Mouse (Mus musculus): ENCODE results near the gene Fadd. TPM values are rescaled to one million over a fixed set of nuclear protein-coding genes. Genes with fewer than 3 reads are reported as not detected.
A peak's percentile ranks its signal among the peaks of the same experiment; 100 is the strongest.

Gene Fadd
- polyA plus RNA-seq, 1 experiment, result 0.23 TPM

- no peaks in the 10 kb centered on the region for H3K9me3 ChIP-seq (ENCODE audit: control insufficient read depth, low read length)
- H3K4me1 ChIP-seq (ENCODE audit: control insufficient read depth), result no peaks in the 10 kb centered on the region
- no peak overlapping the region for H3K4me3 ChIP-seq (replicated peaks)
- H3K36me3 ChIP-seq (ENCODE audit: control insufficient read depth), result no peaks in the 10 kb centered on the region
- H3K27me3 ChIP-seq (ENCODE audit: control insufficient read depth), result peaks cover 11% of the 10 kb centered on the region
- TF ChIP-seq GATA1 (IDR thresholded peaks at IDR 0.05; ENCODE audit: low read length), result no peak
- TF ChIP-seq TAL1 (IDR thresholded peaks at IDR 0.05; ENCODE audit: low read length), result no peak
These were observed 18.7 kb downstream of the Fadd start for GRCm38 (mm10) chr7:144563456-144564155.

- H3K36me3 ChIP-seq (ENCODE audit: control insufficient read depth), result no peaks in the 10 kb centered on the region
- H3K4me3 ChIP-seq (replicated peaks), result no peak overlapping the region
- peaks cover 8% of the 10 kb centered on the region for H3K27me3 ChIP-seq (ENCODE audit: control insufficient read depth)
- TF ChIP-seq TAL1 (IDR thresholded peaks at IDR 0.05; ENCODE audit: low read length) (no peak), GATA1 (IDR thresholded peaks at IDR 0.05; ENCODE audit: low read length) (no peak)
- H3K4me1 ChIP-seq (ENCODE audit: control insufficient read depth), result no peaks in the 10 kb centered on the region
- H3K9me3 ChIP-seq (ENCODE audit: control insufficient read depth, low read length), result no peaks in the 10 kb centered on the region
These were observed 20.2 kb downstream of the Fadd start for GRCm38 (mm10) chr7:144562016-144562415.

GRCm38 (mm10) chr7:144560594-144560993 is 21.7 kb downstream of the Fadd start:
- TF ChIP-seq GATA1 (IDR thresholded peaks at IDR 0.05; ENCODE audit: low read length), result no peak
- no peak for TF ChIP-seq TAL1 (IDR thresholded peaks at IDR 0.05; ENCODE audit: low read length)
- H3K9me3 ChIP-seq (ENCODE audit: control insufficient read depth, low read length), result no peaks in the 10 kb centered on the region
- no peaks in the 10 kb centered on the region for H3K36me3 ChIP-seq (ENCODE audit: control insufficient read depth)
- no peak overlapping the region for H3K4me3 ChIP-seq (replicated peaks)
- H3K4me1 ChIP-seq (ENCODE audit: control insufficient read depth), result peaks cover 2% of the 10 kb centered on the region; the same call in 1 of the 2 replicates
- peaks cover 3% of the 10 kb centered on the region for H3K27me3 ChIP-seq (ENCODE audit: control insufficient read depth)

- no peak for TF ChIP-seq TAL1 (IDR thresholded peaks at IDR 0.05; ENCODE audit: low read length)
- TF ChIP-seq GATA1 (IDR thresholded peaks at IDR 0.05; ENCODE audit: low read length), result no peak
- H3K9me3 ChIP-seq (ENCODE audit: control insufficient read depth, low read length), result no peaks in the 10 kb centered on the region
- H3K36me3 ChIP-seq (ENCODE audit: control insufficient read depth), result no peaks in the 10 kb centered on the region
- H3K4me3 ChIP-seq (replicated peaks), result no peak overlapping the region
- peaks cover 10% of the 10 kb centered on the region for H3K4me1 ChIP-seq (ENCODE audit: control insufficient read depth)
- peaks cover 6% of the 10 kb centered on the region for H3K27me3 ChIP-seq (ENCODE audit: control insufficient read depth)
These were observed 23.7 kb downstream of the Fadd start for GRCm38 (mm10) chr7:144558552-144558951.

- H3K9me3 ChIP-seq (ENCODE audit: control insufficient read depth, low read length), result no peaks in the 10 kb centered on the region
- peaks cover 44% of the 10 kb centered on the region for H3K4me1 ChIP-seq (ENCODE audit: control insufficient read depth)
- H3K4me3 ChIP-seq (replicated peaks), result peak overlapping the region; percentile 92
- no peak for TF ChIP-seq TAL1 (IDR thresholded peaks at IDR 0.05; ENCODE audit: low read length)
- TF ChIP-seq GATA1 (IDR thresholded peaks at IDR 0.05; ENCODE audit: low read length), result no peak
- peaks cover 34% of the 10 kb centered on the region for H3K36me3 ChIP-seq (ENCODE audit: control insufficient read depth)
- H3K27me3 ChIP-seq (ENCODE audit: control insufficient read depth), result peaks cover 6% of the 10 kb centered on the region
These were observed 28.2 kb downstream of the Fadd start for GRCm38 (mm10) chr7:144554123-144554472.

GRCm38 (mm10) chr7:144553237-144554122 is 28.8 kb downstream of the Fadd start, which contains the start of gene Ppfia1:
TSS of gene Ppfia1 (minus strand) at chr7:144553729.
- TF ChIP-seq TAL1 (IDR thresholded peaks at IDR 0.05; ENCODE audit: low read length) (no peak), GATA1 (IDR thresholded peaks at IDR 0.05; ENCODE audit: low read length) (no peak)
- Histone ChIP-seq H3K4me1 (ENCODE audit: control insufficient read depth) (peaks cover 47% of the 10 kb centered on the region), H3K9me3 (ENCODE audit: control insufficient read depth, low read length) (no peaks in the 10 kb centered on the region), H3K27me3 (ENCODE audit: control insufficient read depth) (peaks cover 6% of the 10 kb centered on the region), H3K36me3 (ENCODE audit: control insufficient read depth) (peaks cover 38% of the 10 kb centered on the region), H3K4me3 (replicated peaks) (peak within 1 kb of the TSS; percentile 92)

GRCm38 (mm10) chr7:144552274-144552673 is 30.0 kb downstream of the Fadd start:
- H3K27me3 ChIP-seq (ENCODE audit: control insufficient read depth), result peaks cover 6% of the 10 kb centered on the region
- H3K4me3 ChIP-seq (replicated peaks), result peak overlapping the region; percentile 92
- H3K9me3 ChIP-seq (ENCODE audit: control insufficient read depth, low read length), result no peaks in the 10 kb centered on the region
- H3K36me3 ChIP-seq (ENCODE audit: control insufficient read depth), result peaks cover 46% of the 10 kb centered on the region
- H3K4me1 ChIP-seq (ENCODE audit: control insufficient read depth), result peaks cover 50% of the 10 kb centered on the region
- no peak for TF ChIP-seq GATA1 (IDR thresholded peaks at IDR 0.05; ENCODE audit: low read length)
- no peak for TF ChIP-seq TAL1 (IDR thresholded peaks at IDR 0.05; ENCODE audit: low read length)

- peaks cover 57% of the 10 kb centered on the region for H3K4me1 ChIP-seq (ENCODE audit: control insufficient read depth)
These were observed 31.5 kb downstream of the Fadd start for GRCm38 (mm10) chr7:144550811-144551210.

GRCm38 (mm10) chr7:144549904-144550566 is 32.2 kb downstream of the Fadd start:
- no peak overlapping the region for H3K4me3 ChIP-seq (replicated peaks)
- TF ChIP-seq TAL1 (IDR thresholded peaks at IDR 0.05; ENCODE audit: low read length) (no peak), GATA1 (IDR thresholded peaks at IDR 0.05; ENCODE audit: low read length) (no peak)
- no peaks in the 10 kb centered on the region for H3K27me3 ChIP-seq (ENCODE audit: control insufficient read depth)
- no peaks in the 10 kb centered on the region for H3K9me3 ChIP-seq (ENCODE audit: control insufficient read depth, low read length)
- peaks cover 65% of the 10 kb centered on the region for H3K36me3 ChIP-seq (ENCODE audit: control insufficient read depth)
- H3K4me1 ChIP-seq (ENCODE audit: control insufficient read depth), result peaks cover 58% of the 10 kb centered on the region

More at GRCm38 (mm10) chr7:144550811-144551210, 31.5 kb downstream of the Fadd start:
- no peak for TF ChIP-seq GATA1 (IDR thresholded peaks at IDR 0.05; ENCODE audit: low read length)
- no peaks in the 10 kb centered on the region for H3K9me3 ChIP-seq (ENCODE audit: control insufficient read depth, low read length)
- peaks cover 6% of the 10 kb centered on the region for H3K27me3 ChIP-seq (ENCODE audit: control insufficient read depth)
- H3K4me3 ChIP-seq (replicated peaks), result no peak overlapping the region
- peaks cover 58% of the 10 kb centered on the region for H3K36me3 ChIP-seq (ENCODE audit: control insufficient read depth)

Data from erythroblast, embryonic 14.5 days (primary cell).